12 mouse cellular contexts compared by ENCODE assay signal in genomic region chr11:114876176-114876575, GRCm38 (mm10). TPM values are rescaled to one million over a fixed set of nuclear protein-coding genes. Genes with fewer than 3 reads are reported as not detected.
DNase-seq lines count a peak whose midpoint lies in the region; ATAC-seq and TF ChIP-seq lines count a peak whose summit lies in the region.
"Had no signal": no experiment of that assay in that cellular context is flagged by ENCODE, and none has a peak within 500 bp of the region (broad histone marks: within the 10 kb centered on the region; RNA-seq: fewer than 3 reads in every experiment).

No protein-coding gene starts in this region.

- TF ChIP-seq EP300 in heart, adult 2 months (IDR thresholded peaks at IDR 0.05; ENCODE audit: insufficient read depth, low read depth, low read length) = no peak

- CTCF ChIA-PET in Patski (lab: Charles Lee) = interaction anchor here (1.0 to 1.3 kb wide), 2 partner anchors 22 to 33 kb away, joined by 3 read pairs; no protein-coding TSS in a partner anchor

- peak; percentile 34; the same call in 1 of the 2 replicates for ATAC-seq in intestine, embryonic 15.5 days
- ATAC-seq in intestine, postnatal 0 days = no peak
- ATAC-seq in Patski = peak; percentile 28

- no peak overlapping the region for H3K4me2 ChIP-seq in intestine, embryonic 15.5 days (replicated peaks)
- no peak overlapping the region for H3K4me2 ChIP-seq in intestine, postnatal 0 days (replicated peaks; ENCODE audit: low read depth)
- H3K4me2 ChIP-seq: heart, embryonic 13.5 days had no signal

- WGBS in intestine, embryonic 15.5 days = 37% methylated on average over 7 of the region's 7 CpGs
- WGBS in intestine, postnatal 0 days = 46% methylated on average over 7 of the region's 7 CpGs
- WGBS in heart, adult 2 months = 73% methylated on average over 7 of the region's 7 CpGs

- in situ Hi-C loops in Patski (cut with MboI; ENCODE audit: low pct_unique_long_range_greater_than_20kb) = loop anchor here (5.0 kb wide), 2 partner anchors 36 to 59 kb away; no protein-coding TSS in a partner anchor

- POLR2A ChIA-PET in Patski (lab: Charles Lee) = interaction anchor here (0.8 to 1.3 kb wide), 3 partner anchors 24 to 64 kb away, joined by 4 to 5 read pairs (median 4); no protein-coding TSS in a partner anchor

- no peak overlapping the region for H3K27ac ChIP-seq in intestine, embryonic 15.5 days
- no peak overlapping the region for H3K27ac ChIP-seq in intestine, postnatal 0 days (ENCODE audit: low read depth, low read length)
- no peak overlapping the region for H3K27ac ChIP-seq in heart, adult 2 months
- H3K27ac ChIP-seq: embryonic facial prominence, embryonic 12.5 days; heart, embryonic 13.5 days; limb, embryonic 12.5 days had no signal

- H3K4me3 ChIP-seq in intestine, embryonic 15.5 days (replicated peaks) = no peak overlapping the region
- H3K4me3 ChIP-seq in intestine, postnatal 0 days (ENCODE audit: low read depth, low read length) = no peak overlapping the region
- no peak overlapping the region for H3K4me3 ChIP-seq in heart, adult 2 months
- H3K4me3 ChIP-seq: embryonic facial prominence, embryonic 12.5 days; heart, embryonic 13.5 days; limb, embryonic 12.5 days had no signal

- DNase-seq in Patski (ENCODE audit: low read depth, low spot score) = no peak
- peak; percentile 67 to 75 for DNase-seq in kidney, adult 8-10 months
- DNase-seq in thymus, postnatal 14 days = peak; percentile 31
- no peak for DNase-seq in heart, adult 2 months
- DNase-seq in cerebellum, adult 8-10 months = no peak
- DNase-seq in cerebellum, adult 18-20 months = no peak
- DNase-seq: lung, postnatal 10 days had no signal

- TF ChIP-seq POLR2A in heart, adult 2 months (IDR thresholded peaks at IDR 0.05; ENCODE audit: insufficient read depth, low read depth, low read length) = no peak

- no peaks in the 10 kb centered on the region for H3K9me3 ChIP-seq in intestine, embryonic 15.5 days
- H3K9me3 ChIP-seq in intestine, postnatal 0 days (ENCODE audit: control insufficient read depth) = no peaks in the 10 kb centered on the region
- H3K9me3 ChIP-seq: embryonic facial prominence, embryonic 12.5 days; heart, embryonic 13.5 days; limb, embryonic 12.5 days had no signal

- H3K79me2 ChIP-seq in heart, adult 2 months (replicated peaks; ENCODE audit: control insufficient read depth, insufficient read depth, low read length) = no peaks in the 10 kb centered on the region

- H3K9ac ChIP-seq in intestine, embryonic 15.5 days = no peak overlapping the region
- H3K9ac ChIP-seq in intestine, postnatal 0 days (ENCODE audit: low read depth, low read length) = no peak overlapping the region
- H3K9ac ChIP-seq in heart, adult 2 months (ENCODE audit: low read depth, low read length) = no peak overlapping the region
- H3K9ac ChIP-seq: embryonic facial prominence, embryonic 12.5 days; heart, embryonic 13.5 days; limb, embryonic 12.5 days had no signal

- H3K27me3 ChIP-seq in intestine, embryonic 15.5 days (replicated peaks) = no peaks in the 10 kb centered on the region
- no peaks in the 10 kb centered on the region for H3K27me3 ChIP-seq in intestine, postnatal 0 days (replicated peaks; ENCODE audit: control insufficient read depth, insufficient read depth, low read length)
- no peaks in the 10 kb centered on the region for H3K27me3 ChIP-seq in Patski
- no peaks in the 10 kb centered on the region for H3K27me3 ChIP-seq in heart, adult 2 months (ENCODE audit: control insufficient read depth, insufficient read depth, low read length)
- H3K27me3 ChIP-seq: embryonic facial prominence, embryonic 12.5 days; heart, embryonic 13.5 days; limb, embryonic 12.5 days had no signal

- intact Hi-C loops in heart, adult 2 months (cut with DNase I) = no loop called here

- H3K4me1 ChIP-seq in intestine, embryonic 15.5 days (replicated peaks) = peaks cover 24% of the 10 kb centered on the region
- no peaks in the 10 kb centered on the region for H3K4me1 ChIP-seq in intestine, postnatal 0 days (replicated peaks; ENCODE audit: control insufficient read depth, insufficient read depth, low read length)
- H3K4me1 ChIP-seq in heart, adult 2 months (ENCODE audit: control insufficient read depth, insufficient read depth, low read length) = peaks cover 3% of the 10 kb centered on the region

- H3K36me3 ChIP-seq in intestine, embryonic 15.5 days = no peaks in the 10 kb centered on the region
- H3K36me3 ChIP-seq in intestine, postnatal 0 days (ENCODE audit: control insufficient read depth, insufficient read depth) = no peaks in the 10 kb centered on the region
- no peaks in the 10 kb centered on the region for H3K36me3 ChIP-seq in heart, adult 2 months (ENCODE audit: control insufficient read depth, insufficient read depth, low read length)

- TF ChIP-seq CTCF in intestine, postnatal 0 days (IDR thresholded peaks at IDR 0.05; ENCODE audit: low read depth) = no peak
- no peak for TF ChIP-seq CTCF in Patski (IDR thresholded peaks at IDR 0.05)
- no peak for TF ChIP-seq CTCF in heart, adult 2 months (IDR thresholded peaks at IDR 0.05)

RNA-seq across cellular contexts. Expression of gene Cd300a, which starts 13.7 kb away (rescaled TPM):
- polyA plus RNA-seq in intestine, embryonic 15.5 days (2015; fragmentation: Nextera tagmentation; extraction: Ambion mirVana) = 1.2 and 2.2 TPM in 2 replicates
- polyA plus RNA-seq in intestine, postnatal 0 days (2015; fragmentation: Nextera tagmentation; extraction: Ambion mirVana) = 2.2 and 2.3 TPM in 2 replicates
- polyA plus RNA-seq in Patski (2021) = 0.78 TPM
- under 1 TPM; 0.77 to 0.89 TPM for total RNA-seq in heart, adult 2 months (2021)
- 1.1 TPM in 2 replicates for polyA plus RNA-seq in heart, adult 2 months (2012; rRNA removed)

RNA-seq across cellular contexts. Expression of gene Gprc5c, which starts 25.2 kb away (rescaled TPM):
- 15.5 and 16.0 TPM in 2 replicates for polyA plus RNA-seq in intestine, embryonic 15.5 days (2015; fragmentation: Nextera tagmentation; extraction: Ambion mirVana)
- 2.3 and 2.8 TPM in 2 replicates for polyA plus RNA-seq in intestine, postnatal 0 days (2015; fragmentation: Nextera tagmentation; extraction: Ambion mirVana)
- 234 TPM for polyA plus RNA-seq in Patski (2021)
- 1 to 10 TPM; 6.3 to 7.9 TPM for total RNA-seq in heart, adult 2 months (2021)
- polyA plus RNA-seq in heart, adult 2 months (2012; rRNA removed) = 11.6 and 11.9 TPM in 2 replicates

RNA-seq across cellular contexts. Expression of gene Cd300lb, which starts 58.0 kb away (rescaled TPM):
- polyA plus RNA-seq in intestine, embryonic 15.5 days (2015; fragmentation: Nextera tagmentation; extraction: Ambion mirVana) = 0.27 and 0.43 TPM in 2 replicates
- polyA plus RNA-seq in intestine, postnatal 0 days (2015; fragmentation: Nextera tagmentation; extraction: Ambion mirVana) = 0.07 and 0.14 TPM in 2 replicates
- polyA plus RNA-seq in Patski (2021) = 0.03 TPM
- under 1 TPM; 0.70 to 0.75 TPM for total RNA-seq in heart, adult 2 months (2021)
- polyA plus RNA-seq in heart, adult 2 months (2012; rRNA removed) = 0.61 and 0.70 TPM in 2 replicates
- polyA plus RNA-seq: limb, embryonic 12.5 days had no signal

Comparison
In these comparisons a context has a peak if more than half of its experiments do, and no peak if none do; other contexts are left out.
1. DNase-seq: peak in kidney, adult 8-10 months (2 of 2) and thymus, postnatal 14 days (single experiment); none in Patski (single experiment), heart, adult 2 months (0 of 2), cerebellum, adult 8-10 months (single experiment) and cerebellum, adult 18-20 months (0 of 2).
2. RNA of gene Gprc5c, which starts 25.2 kb away (polyA plus RNA-seq): 234 TPM in Patski (single experiment); 15.5 to 16.0 TPM in intestine, embryonic 15.5 days, 11.6 to 11.9 TPM in heart, adult 2 months and 2.3 to 2.8 TPM in intestine, postnatal 0 days; every median in the first group is over 10 times any median in the second.